Mouse (Mus musculus): Measurements from ENCODE around the gene 1110004F10Rik.

- TF ChIP-seq POLR2A (IDR thresholded peaks at IDR 0.05; ENCODE audit: control insufficient read depth, extremely low read depth, insufficient read depth, low read length, poor library complexity) = no peak
- TF ChIP-seq CTCF (IDR thresholded peaks at IDR 0.05; ENCODE audit: borderline replicate concordance, control insufficient read depth, extremely low read depth, insufficient read depth, low read length, poor library complexity) = no peak
Observed at GRCm38 (mm10) chr7:116110661-116111060, 71.5 kb downstream of the 1110004F10Rik start.
